Mouse (Mus musculus): ENCODE results near the gene Hivep1. TPM values are rescaled to one million over a fixed set of nuclear protein-coding genes. Genes with fewer than 3 reads are reported as not detected.

Gene Hivep1
- polyA plus RNA-seq, 2 experiments: 1.4 to 2.0 TPM

- ATAC-seq (ENCODE audit: insufficient read depth) (peak; percentile 55), DNase-seq (ENCODE audit: low read depth in 3 of 3, low spot score in 3 of 3) (no peak)
- Histone ChIP-seq H3K27ac (no peak overlapping the region), H3K4me2 (ENCODE audit: low read depth) (peak overlapping the region; percentile 45), H3K27me3 (ENCODE audit: control insufficient read depth, insufficient read depth, low read length) (no peaks in the 10 kb centered on the region), H3K36me3 (replicated peaks; ENCODE audit: control insufficient read depth, insufficient read depth, low read depth) (no peaks in the 10 kb centered on the region), H3K4me1 (replicated peaks; ENCODE audit: control insufficient read depth in 2 of 2, insufficient read depth in 2 of 2, low read length in 1 of 2) (peaks cover 3 to 28% of the 10 kb centered on the region in 2 experiments; a peak in 3 of 4 replicates), H3K9me3 (ENCODE audit: control insufficient read depth, low read length) (no peaks in the 10 kb centered on the region), H3K4me3 (ENCODE audit: insufficient read depth in 1 of 2, low read depth in 2 of 2, low read length in 2 of 2) (no peak overlapping the region), H3K9ac (replicated peaks) (peak overlapping the region; percentile 29; the same call in 1 of the 2 replicates)
- TF ChIP-seq EP300 (IDR thresholded peaks at IDR 0.05; ENCODE audit: low read depth) (no peak), CTCF (IDR thresholded peaks at IDR 0.05; ENCODE audit: low read depth) (no peak)
- WGBS (ENCODE audit: insufficient replicate concordance): 21% methylated on average over 10 of the region's 10 CpGs
These were observed 44.1 kb downstream of the Hivep1 start for GRCm38 (mm10) chr13:42095826-42096515.

- H3K4me3 ChIP-seq (ENCODE audit: insufficient read depth in 1 of 2, low read depth in 2 of 2, low read length in 2 of 2): no peak overlapping the region
- H3K27me3 ChIP-seq (ENCODE audit: control insufficient read depth, insufficient read depth, low read length): no peaks in the 10 kb centered on the region
- no peak for ATAC-seq (ENCODE audit: insufficient read depth)
- no peaks in the 10 kb centered on the region for H3K36me3 ChIP-seq (replicated peaks; ENCODE audit: control insufficient read depth, insufficient read depth, low read depth)
- no peak for TF ChIP-seq EP300 (IDR thresholded peaks at IDR 0.05; ENCODE audit: low read depth)
- TF ChIP-seq CTCF (IDR thresholded peaks at IDR 0.05; ENCODE audit: low read depth): no peak
- DNase-seq (ENCODE audit: low read depth in 3 of 3, low spot score in 3 of 3): no peak
- H3K27ac ChIP-seq: no peak overlapping the region
- H3K9ac ChIP-seq (replicated peaks): no peak overlapping the region
- H3K9me3 ChIP-seq (ENCODE audit: control insufficient read depth, low read length): no peaks in the 10 kb centered on the region
- H3K4me2 ChIP-seq (ENCODE audit: low read depth): no peak overlapping the region
- H3K4me1 ChIP-seq (replicated peaks; ENCODE audit: control insufficient read depth in 2 of 2, insufficient read depth in 2 of 2, low read length in 1 of 2): peaks cover 3 to 37% of the 10 kb centered on the region in 2 experiments; a peak in 3 of 4 replicates
These were observed 45.3 kb downstream of the Hivep1 start for GRCm38 (mm10) chr13:42097109-42097508.

- DNase-seq (ENCODE audit: low read depth in 3 of 3, low spot score in 3 of 3): no peak
- Histone ChIP-seq H3K4me3 (ENCODE audit: insufficient read depth in 1 of 2, low read depth in 2 of 2, low read length in 2 of 2) (no peak overlapping the region), H3K9ac (replicated peaks) (no peak overlapping the region), H3K27me3 (ENCODE audit: control insufficient read depth, insufficient read depth, low read length) (no peaks in the 10 kb centered on the region), H3K4me1 (replicated peaks; ENCODE audit: control insufficient read depth in 2 of 2, insufficient read depth in 2 of 2, low read length in 1 of 2) (peaks cover 6 to 37% of the 10 kb centered on the region in 2 experiments; a peak in 3 of 4 replicates), H3K4me2 (ENCODE audit: low read depth) (no peak overlapping the region), H3K27ac (no peak overlapping the region), H3K9me3 (ENCODE audit: control insufficient read depth, low read length) (no peaks in the 10 kb centered on the region), H3K36me3 (replicated peaks; ENCODE audit: control insufficient read depth, insufficient read depth, low read depth) (no peaks in the 10 kb centered on the region)
- TF ChIP-seq EP300 (IDR thresholded peaks at IDR 0.05; ENCODE audit: low read depth): no peak
- TF ChIP-seq CTCF (IDR thresholded peaks at IDR 0.05; ENCODE audit: low read depth): peak; percentile 53
- 85% methylated on average over 1 of the region's 1 CpGs for WGBS (ENCODE audit: insufficient replicate concordance)
- no peak for ATAC-seq (ENCODE audit: insufficient read depth)
These were observed 46.7 kb downstream of the Hivep1 start for GRCm38 (mm10) chr13:42098522-42098921.

- Histone ChIP-seq H3K27me3 (ENCODE audit: control insufficient read depth, insufficient read depth, low read length) (no peaks in the 10 kb centered on the region), H3K9ac (replicated peaks) (no peak overlapping the region), H3K4me3 (ENCODE audit: insufficient read depth in 1 of 2, low read depth in 2 of 2, low read length in 2 of 2) (no peak overlapping the region), H3K27ac (no peak overlapping the region), H3K36me3 (replicated peaks; ENCODE audit: control insufficient read depth, insufficient read depth, low read depth) (no peaks in the 10 kb centered on the region), H3K9me3 (ENCODE audit: control insufficient read depth, low read length) (no peaks in the 10 kb centered on the region), H3K4me1 (replicated peaks; ENCODE audit: control insufficient read depth in 2 of 2, insufficient read depth in 2 of 2, low read length in 1 of 2) (peaks cover 2 to 36% of the 10 kb centered on the region in 2 experiments; a peak in 3 of 4 replicates), H3K4me2 (ENCODE audit: low read depth) (no peak overlapping the region)
- 58% methylated on average over 4 of the region's 4 CpGs for WGBS (ENCODE audit: insufficient replicate concordance)
- no peak for TF ChIP-seq EP300 (IDR thresholded peaks at IDR 0.05; ENCODE audit: low read depth)
- no peak for TF ChIP-seq CTCF (IDR thresholded peaks at IDR 0.05; ENCODE audit: low read depth)
- ATAC-seq (ENCODE audit: insufficient read depth) (no peak), DNase-seq (ENCODE audit: low read depth in 3 of 3, low spot score in 3 of 3) (no peak)
These were observed 47.7 kb downstream of the Hivep1 start for GRCm38 (mm10) chr13:42099523-42099922.

GRCm38 (mm10) chr13:42101440-42102190 is 49.8 kb downstream of the Hivep1 start:
- Histone ChIP-seq H3K27me3 (ENCODE audit: control insufficient read depth, insufficient read depth, low read length) (no peaks in the 10 kb centered on the region), H3K4me2 (ENCODE audit: low read depth) (peak overlapping the region; percentile 28), H3K4me1 (replicated peaks; ENCODE audit: control insufficient read depth in 2 of 2, insufficient read depth in 2 of 2, low read length in 1 of 2) (peaks cover 2 to 26% of the 10 kb centered on the region in 2 experiments; a peak in 2 of 4 replicates), H3K36me3 (replicated peaks; ENCODE audit: control insufficient read depth, insufficient read depth, low read depth) (no peaks in the 10 kb centered on the region), H3K9ac (replicated peaks) (no peak overlapping the region), H3K9me3 (ENCODE audit: control insufficient read depth, low read length) (no peaks in the 10 kb centered on the region), H3K4me3 (ENCODE audit: insufficient read depth in 1 of 2, low read depth in 2 of 2, low read length in 2 of 2) (peak overlapping the region in 1 of 2 experiments; percentile 5; a peak in 1 of 4 replicates), H3K27ac (no peak overlapping the region)
- ATAC-seq (ENCODE audit: insufficient read depth): peak; percentile 59; the same call in 1 of the 2 replicates
- 23% methylated on average over 13 of the region's 13 CpGs for WGBS (ENCODE audit: insufficient replicate concordance)
- peak in 2 of 3 experiments; percentile 12 to 14 for DNase-seq (ENCODE audit: low read depth in 3 of 3, low spot score in 3 of 3)
- peak; percentile 62 for TF ChIP-seq CTCF (IDR thresholded peaks at IDR 0.05; ENCODE audit: low read depth)
- TF ChIP-seq EP300 (IDR thresholded peaks at IDR 0.05; ENCODE audit: low read depth): no peak
